Mouse (Mus musculus) olfactory bulb, adult 2 months (tissue): ENCODE results near the gene Lclat1.

Source experiments
- CTCF ChIP-seq: fragments of 200-500 bp; IDR thresholded peaks from 2 replicates; pipeline ENCODE4 v1.5.1; 2012; ENCODE audit warnings: low read depth, mild to moderate bottlenecking, low read length, moderate library complexity; ENCODE audit not compliant: insufficient read depth
- POLR2A ChIP-seq: fragments of 200-500 bp; IDR thresholded peaks from 2 replicates; pipeline ENCODE4 v1.6.1; 2012; ENCODE audit warnings: mild to moderate bottlenecking, low read depth, low read length, moderate library complexity; ENCODE audit not compliant: insufficient read depth

DNA sequence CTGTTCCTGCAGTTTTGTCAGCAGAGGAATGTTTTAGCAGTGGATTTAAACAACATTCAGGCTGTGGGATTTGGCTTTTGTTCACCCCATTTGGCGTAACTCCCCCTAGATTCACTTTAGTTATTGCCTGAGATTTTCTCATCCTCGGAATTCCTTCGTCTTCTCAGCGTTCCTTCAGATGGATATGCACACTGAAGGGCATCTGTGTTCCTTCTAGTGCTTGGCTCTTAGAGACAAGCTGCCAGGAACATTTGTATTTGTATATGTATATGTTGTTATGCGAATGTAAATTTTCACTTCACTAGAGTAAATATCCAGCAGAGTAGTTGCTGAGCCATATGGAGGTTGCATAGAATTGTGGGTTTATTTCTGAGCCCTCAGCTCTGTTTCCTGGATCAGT is 12.8 kb downstream of the Lclat1 start:
- TF ChIP-seq POLR2A (no peak), CTCF (no peak)
